Mouse (Mus musculus): ENCODE data around the gene Nelfe. TPM values are rescaled to one million over a fixed set of nuclear protein-coding genes. Genes with fewer than 3 reads are reported as not detected.
A peak's percentile ranks its signal among the peaks of the same experiment; 100 is the strongest.

Nelfe gene
- polyA plus RNA-seq, 1 experiment from 2014 or later, result 74.0 TPM

DNA sequence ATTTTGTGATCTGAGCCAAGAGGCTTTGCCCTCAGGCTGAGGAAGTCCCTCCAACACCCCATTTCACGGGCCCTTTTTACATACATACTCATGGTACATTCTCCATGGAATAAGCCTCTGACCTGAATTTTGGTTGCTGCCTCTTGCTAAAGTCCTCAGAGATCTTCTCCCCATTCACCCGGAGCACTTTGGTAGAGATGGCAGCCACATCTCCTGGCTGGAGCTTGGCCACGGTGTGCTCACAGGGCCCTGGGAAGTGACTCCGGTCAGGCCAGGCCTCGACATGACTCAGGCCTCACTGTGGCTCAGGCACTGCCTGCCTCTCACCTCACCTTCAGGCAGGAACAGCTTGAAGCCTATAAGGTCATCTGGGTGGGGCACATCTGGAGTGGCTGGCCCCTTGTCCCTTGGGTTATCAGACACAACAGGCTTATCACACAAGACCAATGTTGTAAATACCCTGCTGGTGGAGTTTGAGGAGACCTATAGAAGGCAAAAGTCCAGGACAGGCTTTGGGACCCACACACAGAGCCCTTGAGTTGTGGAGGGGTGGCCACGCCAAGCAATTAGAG is 9.4 kb upstream of the Nelfe start:
- no peak for ATAC-seq (ENCODE audit: low FRiP score)
- DNase-seq (ENCODE audit: low spot score), result no peak
- H3K4me1 ChIP-seq (replicated peaks; ENCODE audit: control insufficient read depth, insufficient read depth, low read length), result peaks cover 13% of the 10 kb centered on the region
- no peak overlapping the region for H3K4me3 ChIP-seq (replicated peaks; ENCODE audit: low read length)
- H3K4me2 ChIP-seq (replicated peaks), result no peak overlapping the region
- H3K27ac ChIP-seq, result no peak overlapping the region
- no peak overlapping the region for H3K9ac ChIP-seq
- H3K36me3 ChIP-seq (replicated peaks; ENCODE audit: control insufficient read depth, insufficient read depth), result peaks cover 73% of the 10 kb centered on the region
- H3K27me3 ChIP-seq (ENCODE audit: control insufficient read depth, insufficient read depth, low read length), result no peaks in the 10 kb centered on the region
- no peaks in the 10 kb centered on the region for H3K9me3 ChIP-seq (ENCODE audit: control insufficient read depth, low read length)
- 89% methylated on average over 6 of the region's 6 CpGs for WGBS

DNA sequence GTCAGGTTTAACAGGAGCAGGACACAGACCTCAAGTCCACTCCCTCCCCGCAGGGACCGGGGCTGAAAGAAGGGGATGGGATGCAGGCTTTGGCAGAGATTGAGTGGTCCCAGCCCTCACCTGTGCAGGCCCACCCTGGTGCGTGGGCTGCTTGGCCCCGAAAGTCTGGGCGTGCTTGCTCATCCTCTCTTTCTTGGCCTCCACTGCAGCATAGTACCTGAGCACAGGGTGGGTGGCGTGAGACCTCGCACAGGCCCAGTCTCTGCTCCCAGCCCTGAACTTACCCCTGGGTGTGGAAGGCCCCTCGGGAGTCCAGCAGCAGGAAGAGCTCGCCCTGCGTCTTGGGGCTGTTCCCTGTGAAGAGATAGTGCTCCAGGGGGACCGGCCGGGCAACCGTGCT is 5.3 kb upstream of the Nelfe start:
- Histone ChIP-seq H3K4me3 (replicated peaks; ENCODE audit: low read length) (no peak overlapping the region), H3K9ac (no peak overlapping the region), H3K27me3 (ENCODE audit: control insufficient read depth, insufficient read depth, low read length) (no peaks in the 10 kb centered on the region), H3K27ac (no peak overlapping the region), H3K4me1 (replicated peaks; ENCODE audit: control insufficient read depth, insufficient read depth, low read length) (peaks cover 7% of the 10 kb centered on the region; the same call in 1 of the 2 replicates), H3K36me3 (replicated peaks; ENCODE audit: control insufficient read depth, insufficient read depth) (peaks cover 84% of the 10 kb centered on the region), H3K9me3 (ENCODE audit: control insufficient read depth, low read length) (no peaks in the 10 kb centered on the region), H3K4me2 (replicated peaks) (no peak overlapping the region)
- ATAC-seq (ENCODE audit: low FRiP score) (no peak), DNase-seq (ENCODE audit: low spot score) (no peak)
- WGBS, result 93% methylated on average over 13 of the region's 13 CpGs

GRCm38 (mm10) chr17:34847192-34847591 is 3.0 kb upstream of the Nelfe start:
- Histone ChIP-seq H3K9ac (no peak overlapping the region), H3K27me3 (ENCODE audit: control insufficient read depth, insufficient read depth, low read length) (no peaks in the 10 kb centered on the region), H3K27ac (no peak overlapping the region), H3K4me2 (replicated peaks) (no peak overlapping the region), H3K4me1 (replicated peaks; ENCODE audit: control insufficient read depth, insufficient read depth, low read length) (peaks cover 20% of the 10 kb centered on the region), H3K36me3 (replicated peaks; ENCODE audit: control insufficient read depth, insufficient read depth) (peaks cover 62% of the 10 kb centered on the region), H3K4me3 (replicated peaks; ENCODE audit: low read length) (no peak overlapping the region), H3K9me3 (ENCODE audit: control insufficient read depth, low read length) (no peaks in the 10 kb centered on the region)
- ATAC-seq (ENCODE audit: low FRiP score) (no peak), DNase-seq (ENCODE audit: low spot score) (no peak)
- 86% methylated on average over 6 of the region's 6 CpGs for WGBS

- no peak for DNase-seq (ENCODE audit: low spot score)
- Histone ChIP-seq H3K36me3 (replicated peaks; ENCODE audit: control insufficient read depth, insufficient read depth) (peaks cover 62% of the 10 kb centered on the region), H3K4me2 (replicated peaks) (no peak overlapping the region), H3K9ac (no peak overlapping the region), H3K27me3 (ENCODE audit: control insufficient read depth, insufficient read depth, low read length) (no peaks in the 10 kb centered on the region), H3K4me3 (replicated peaks; ENCODE audit: low read length) (no peak overlapping the region), H3K27ac (no peak overlapping the region), H3K4me1 (replicated peaks; ENCODE audit: control insufficient read depth, insufficient read depth, low read length) (peaks cover 20% of the 10 kb centered on the region), H3K9me3 (ENCODE audit: control insufficient read depth, low read length) (no peaks in the 10 kb centered on the region)
- ATAC-seq (ENCODE audit: low FRiP score), result no peak
- 95% methylated on average over 7 of the region's 7 CpGs for WGBS
Observed at GRCm38 (mm10) chr17:34847615-34848014, 2.6 kb upstream of the Nelfe start.

- DNase-seq (ENCODE audit: low spot score) (no peak), ATAC-seq (ENCODE audit: low FRiP score) (peak; percentile 0; the same call in 1 of the 2 replicates)
- peaks cover 20% of the 10 kb centered on the region for H3K4me1 ChIP-seq (replicated peaks; ENCODE audit: control insufficient read depth, insufficient read depth, low read length)
- no peaks in the 10 kb centered on the region for H3K27me3 ChIP-seq (ENCODE audit: control insufficient read depth, insufficient read depth, low read length)
- H3K4me2 ChIP-seq (replicated peaks), result peak overlapping the region; percentile 93
- 4% methylated on average over 25 of the region's 25 CpGs for WGBS
- peaks cover 62% of the 10 kb centered on the region for H3K36me3 ChIP-seq (replicated peaks; ENCODE audit: control insufficient read depth, insufficient read depth)
- no peak overlapping the region for H3K27ac ChIP-seq
- peak overlapping the region; percentile 77 for H3K9ac ChIP-seq
- H3K9me3 ChIP-seq (ENCODE audit: control insufficient read depth, low read length), result no peaks in the 10 kb centered on the region
- peak overlapping the region; percentile 58 for H3K4me3 ChIP-seq (replicated peaks; ENCODE audit: low read length)
Observed at GRCm38 (mm10) chr17:34850517-34851125, 430 bp downstream of the Nelfe start.

GRCm38 (mm10) chr17:34853511-34853910 is 3.3 kb downstream of the Nelfe start:
- Histone ChIP-seq H3K27me3 (ENCODE audit: control insufficient read depth, insufficient read depth, low read length) (no peaks in the 10 kb centered on the region), H3K36me3 (replicated peaks; ENCODE audit: control insufficient read depth, insufficient read depth) (peaks cover 59% of the 10 kb centered on the region), H3K4me2 (replicated peaks) (no peak overlapping the region), H3K4me1 (replicated peaks; ENCODE audit: control insufficient read depth, insufficient read depth, low read length) (peaks cover 20% of the 10 kb centered on the region), H3K4me3 (replicated peaks; ENCODE audit: low read length) (no peak overlapping the region), H3K9ac (no peak overlapping the region), H3K27ac (no peak overlapping the region), H3K9me3 (ENCODE audit: control insufficient read depth, low read length) (no peaks in the 10 kb centered on the region)
- ATAC-seq (ENCODE audit: low FRiP score), result no peak
- no peak for DNase-seq (ENCODE audit: low spot score)
- WGBS, result 78% methylated on average over 8 of the region's 8 CpGs

- H3K9ac ChIP-seq, result no peak overlapping the region
- ATAC-seq (ENCODE audit: low FRiP score) (no peak), DNase-seq (ENCODE audit: low spot score) (no peak)
- no peak overlapping the region for H3K4me3 ChIP-seq (replicated peaks; ENCODE audit: low read length)
- H3K9me3 ChIP-seq (ENCODE audit: control insufficient read depth, low read length), result no peaks in the 10 kb centered on the region
- peaks cover 59% of the 10 kb centered on the region for H3K36me3 ChIP-seq (replicated peaks; ENCODE audit: control insufficient read depth, insufficient read depth)
- H3K27me3 ChIP-seq (ENCODE audit: control insufficient read depth, insufficient read depth, low read length), result no peaks in the 10 kb centered on the region
- no peak overlapping the region for H3K27ac ChIP-seq
- no peak overlapping the region for H3K4me2 ChIP-seq (replicated peaks)
- H3K4me1 ChIP-seq (replicated peaks; ENCODE audit: control insufficient read depth, insufficient read depth, low read length), result peaks cover 13% of the 10 kb centered on the region
- whole genome bisulfite sequencing, result 84% methylated on average over 3 of the region's 3 CpGs
Observed at GRCm38 (mm10) chr17:34854761-34855160, 4.6 kb downstream of the Nelfe start.

DNA sequence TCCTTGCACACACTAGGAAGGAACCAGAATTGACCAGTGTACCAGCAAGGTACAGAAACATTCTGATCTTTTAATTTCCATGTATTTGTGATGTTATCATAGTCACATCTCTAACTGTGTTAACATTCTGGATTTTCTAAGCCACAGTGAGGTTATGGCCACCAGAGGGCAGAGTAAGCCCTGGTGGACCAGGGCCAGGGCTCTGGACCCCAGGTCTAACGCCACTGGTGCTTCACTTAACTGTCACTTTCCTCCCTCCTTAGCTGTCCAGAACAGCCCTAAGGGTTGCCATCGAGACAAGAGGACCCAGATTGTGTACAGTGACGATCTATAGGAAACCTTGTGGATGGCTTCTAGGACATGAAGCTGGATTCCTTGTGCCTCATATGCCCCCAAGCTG is 5.6 kb downstream of the Nelfe start:
- Histone ChIP-seq H3K9ac (no peak overlapping the region), H3K9me3 (ENCODE audit: control insufficient read depth, low read length) (no peaks in the 10 kb centered on the region), H3K4me3 (replicated peaks; ENCODE audit: low read length) (no peak overlapping the region), H3K27me3 (ENCODE audit: control insufficient read depth, insufficient read depth, low read length) (no peaks in the 10 kb centered on the region), H3K4me1 (replicated peaks; ENCODE audit: control insufficient read depth, insufficient read depth, low read length) (peaks cover 12% of the 10 kb centered on the region), H3K27ac (no peak overlapping the region), H3K4me2 (replicated peaks) (no peak overlapping the region), H3K36me3 (replicated peaks; ENCODE audit: control insufficient read depth, insufficient read depth) (peaks cover 59% of the 10 kb centered on the region)
- WGBS, result 45% methylated on average over 3 of the region's 3 CpGs
- ATAC-seq (ENCODE audit: low FRiP score), result no peak
- DNase-seq (ENCODE audit: low spot score), result peak; percentile 72

DNA sequence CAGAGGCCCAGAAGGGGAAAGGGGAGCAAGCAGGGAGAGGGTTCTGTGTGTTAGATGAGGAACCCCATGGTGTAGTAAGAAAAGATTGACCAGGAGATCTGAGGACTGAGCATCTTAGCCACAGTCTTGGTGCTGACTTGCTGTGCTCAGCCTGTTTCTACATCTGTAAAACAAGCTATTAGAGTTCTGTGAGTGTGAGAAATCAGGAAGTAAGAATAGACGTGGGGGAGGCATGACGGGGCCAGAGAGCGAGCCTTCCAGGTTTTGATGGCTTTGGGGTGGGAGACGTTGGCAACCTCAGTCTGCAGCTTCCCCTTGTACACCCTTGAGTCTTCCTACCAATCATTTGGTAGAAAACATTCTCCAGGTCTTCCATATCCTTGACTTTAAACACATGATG is 8.5 kb downstream of the Nelfe start:
- H3K9ac ChIP-seq, result no peak overlapping the region
- no peaks in the 10 kb centered on the region for H3K9me3 ChIP-seq (ENCODE audit: control insufficient read depth, low read length)
- H3K4me2 ChIP-seq (replicated peaks), result no peak overlapping the region
- 86% methylated on average over 4 of the region's 4 CpGs for WGBS
- no peak overlapping the region for H3K4me3 ChIP-seq (replicated peaks; ENCODE audit: low read length)
- H3K27ac ChIP-seq, result no peak overlapping the region
- no peaks in the 10 kb centered on the region for H3K27me3 ChIP-seq (ENCODE audit: control insufficient read depth, insufficient read depth, low read length)
- no peaks in the 10 kb centered on the region for H3K4me1 ChIP-seq (replicated peaks; ENCODE audit: control insufficient read depth, insufficient read depth, low read length)
- DNase-seq (ENCODE audit: low spot score) (no peak), ATAC-seq (ENCODE audit: low FRiP score) (no peak)
- peaks cover 44% of the 10 kb centered on the region for H3K36me3 ChIP-seq (replicated peaks; ENCODE audit: control insufficient read depth, insufficient read depth)

All from hindbrain, embryonic 14.5 days (tissue).